15 mouse cellular contexts compared by ENCODE assay signal in the genomic region with DNA sequence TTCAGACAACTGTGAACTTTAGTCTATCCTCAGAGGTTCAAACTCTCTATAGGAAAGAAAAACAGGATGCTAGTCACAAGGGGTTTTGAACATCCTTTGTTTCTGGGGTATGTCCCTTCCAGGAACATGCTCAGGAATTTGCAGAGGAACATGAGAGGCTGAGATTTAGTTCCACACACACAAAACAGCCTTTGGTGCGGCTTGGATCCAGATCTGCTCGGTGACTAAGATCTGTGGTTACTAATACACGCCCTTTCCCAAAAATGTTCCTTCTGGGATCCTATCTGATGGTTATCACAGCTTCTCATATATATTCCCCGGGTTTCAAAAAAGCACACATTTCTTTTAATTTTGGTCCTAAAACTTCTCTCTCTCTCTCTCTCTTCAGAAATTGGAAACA. TPM values are rescaled to one million over a fixed set of nuclear protein-coding genes. Genes with fewer than 3 reads are reported as not detected.
DNase-seq lines count a peak whose midpoint lies in the region; ATAC-seq and TF ChIP-seq lines count a peak whose summit lies in the region.
"Had no signal": no experiment of that assay in that cellular context is flagged by ENCODE, and none has a peak within 500 bp of the region (broad histone marks: within the 10 kb centered on the region; RNA-seq: fewer than 3 reads in every experiment).

No protein-coding gene starts in this region.

- no peak overlapping the region for H3K9ac ChIP-seq in lung, embryonic 14.5 days
- no peak overlapping the region for H3K9ac ChIP-seq in stomach, embryonic 14.5 days (replicated peaks; ENCODE audit: low read depth, low read length)
- H3K9ac ChIP-seq: embryonic facial prominence, embryonic 12.5 days had no signal

- H3K4me2 ChIP-seq in lung, embryonic 14.5 days: no peak overlapping the region
- H3K4me2 ChIP-seq in stomach, embryonic 14.5 days (replicated peaks; ENCODE audit: low read depth, low read length): no peak overlapping the region
- H3K4me2 ChIP-seq: embryonic facial prominence, embryonic 12.5 days had no signal

- no peaks in the 10 kb centered on the region for H3K9me3 ChIP-seq in lung, embryonic 14.5 days (ENCODE audit: low read depth, low read length)
- H3K9me3 ChIP-seq in stomach, embryonic 14.5 days (ENCODE audit: control insufficient read depth, low read depth, low read length): no peaks in the 10 kb centered on the region
- H3K9me3 ChIP-seq: embryonic facial prominence, embryonic 12.5 days had no signal

- peaks cover 33% of the 10 kb centered on the region for H3K4me1 ChIP-seq in lung, embryonic 14.5 days (ENCODE audit: insufficient read depth)
- peaks cover 16% of the 10 kb centered on the region for H3K4me1 ChIP-seq in stomach, embryonic 14.5 days (ENCODE audit: control insufficient read depth, insufficient read depth, low read length)

- no peak for TF ChIP-seq CTCF in lung, embryonic 14.5 days (IDR thresholded peaks at IDR 0.05; ENCODE audit: low read depth)

- no peaks in the 10 kb centered on the region for H3K36me3 ChIP-seq in lung, embryonic 14.5 days (ENCODE audit: insufficient read depth)
- H3K36me3 ChIP-seq in stomach, embryonic 14.5 days (ENCODE audit: control insufficient read depth, insufficient read depth, low read length): no peaks in the 10 kb centered on the region
- H3K36me3 ChIP-seq: embryonic facial prominence, embryonic 12.5 days had no signal

- WGBS in lung, embryonic 14.5 days: 37% methylated on average over 4 of the region's 4 CpGs
- 36% methylated on average over 4 of the region's 4 CpGs for WGBS in stomach, embryonic 14.5 days

- ATAC-seq in lung, embryonic 14.5 days (ENCODE audit: insufficient read depth): peak; percentile 62
- ATAC-seq in stomach, embryonic 14.5 days (ENCODE audit: insufficient number of reproducible peaks, insufficient read depth, low FRiP score, low read depth): no peak

- H3K27ac ChIP-seq in lung, embryonic 14.5 days (ENCODE audit: low read depth): peak overlapping the region; percentile 94
- H3K27ac ChIP-seq in stomach, embryonic 14.5 days (ENCODE audit: low read length): peak overlapping the region; percentile 81
- H3K27ac ChIP-seq: embryonic facial prominence, embryonic 12.5 days had no signal

- H3K27me3 ChIP-seq in lung, embryonic 14.5 days (ENCODE audit: insufficient read depth, low read length): no peaks in the 10 kb centered on the region
- H3K27me3 ChIP-seq in stomach, embryonic 14.5 days (ENCODE audit: control insufficient read depth, insufficient read depth, low read length): no peaks in the 10 kb centered on the region
- H3K27me3 ChIP-seq: embryonic facial prominence, embryonic 12.5 days had no signal

- no peak overlapping the region for H3K4me3 ChIP-seq in lung, embryonic 14.5 days (ENCODE audit: low read depth, low read length)
- H3K4me3 ChIP-seq in stomach, embryonic 14.5 days (ENCODE audit: low read depth, low read length): no peak overlapping the region
- H3K4me3 ChIP-seq: embryonic facial prominence, embryonic 12.5 days had no signal

- peak; percentile 25 for DNase-seq in gastrocnemius, adult 18-20 months (ENCODE audit: low spot score)
- DNase-seq in gastrocnemius, postnatal 10 days: no peak
- DNase-seq in lung, embryonic 14.5 days: peak; percentile 74
- DNase-seq in lung, adult 18-20 months: no peak
- DNase-seq in heart, adult 8-10 months (ENCODE audit: low spot score): peak; percentile 57
- DNase-seq in cerebellum, postnatal 36 days: no peak
- no peak for DNase-seq in frontal cortex, postnatal 10 days (ENCODE audit: low spot score in 2 of 2)
- DNase-seq: cerebellum, adult 9-10 months; layer of hippocampus, postnatal 36 days; right cerebral cortex, postnatal 4 days had no signal

RNA-seq across cellular contexts. Expression of gene Mgp, which starts 22.2 kb away (rescaled TPM):
- 10 to 100 TPM; 51.3 to 68.0 TPM for total RNA-seq in gastrocnemius, adult 18-20 months (2021)
- total RNA-seq in gastrocnemius, postnatal 10 days (2021): 100 to 1,000 TPM; 112 to 171 TPM
- polyA plus RNA-seq in lung, embryonic 14.5 days (2014; fragmentation: Nextera tagmentation; extraction: Ambion mirVana): 768 and 894 TPM in 2 replicates
- total RNA-seq in heart, adult 8-10 months (2022): 100 to 1,000 TPM; 260 to 429 (median 309) TPM
- 229 and 247 TPM in 2 replicates for polyA plus RNA-seq in stomach, embryonic 14.5 days (2014; fragmentation: Nextera tagmentation; extraction: Ambion mirVana)
- total RNA-seq: ES-E14; megakaryocyte-erythroid progenitor cell, adult 5-6 weeks had no signal

RNA-seq across cellular contexts. Expression of gene Erp27, which starts 24.2 kb away (rescaled TPM):
- not detected for total RNA-seq in gastrocnemius, adult 18-20 months (2021)
- under 1 TPM; 0.21 to 0.29 TPM for total RNA-seq in gastrocnemius, postnatal 10 days (2021)
- 1.1 TPM in 2 replicates for polyA plus RNA-seq in lung, embryonic 14.5 days (2014; fragmentation: Nextera tagmentation; extraction: Ambion mirVana)
- under 1 TPM in 2 of 4 experiments, not detected in 2; 0.44 to 0.57 TPM for total RNA-seq in heart, adult 8-10 months (2022)
- polyA plus RNA-seq in stomach, embryonic 14.5 days (2014; fragmentation: Nextera tagmentation; extraction: Ambion mirVana): 0.48 and 3.7 TPM in 2 replicates
- total RNA-seq: ES-E14 had no signal

RNA-seq across cellular contexts. Expression of gene Pde6h, which starts 25.8 kb away (rescaled TPM):
- total RNA-seq in gastrocnemius, adult 18-20 months (2021): not detected
- total RNA-seq in gastrocnemius, postnatal 10 days (2021): not detected
- polyA plus RNA-seq in lung, embryonic 14.5 days (2014; fragmentation: Nextera tagmentation; extraction: Ambion mirVana): not detected in 2 replicates
- total RNA-seq in heart, adult 8-10 months (2022): under 1 TPM in 1 of 4 experiments, not detected in 3; 0.81 TPM
- 0.09 and 0.11 TPM in 2 replicates for polyA plus RNA-seq in stomach, embryonic 14.5 days (2014; fragmentation: Nextera tagmentation; extraction: Ambion mirVana)
- polyA plus RNA-seq: embryonic facial prominence, embryonic 12.5 days; hindbrain, embryonic 11.5 days had no signal

RNA-seq across cellular contexts. Expression of gene Art4, which starts 40.3 kb away (rescaled TPM):
- not detected for total RNA-seq in gastrocnemius, adult 18-20 months (2021)
- total RNA-seq in gastrocnemius, postnatal 10 days (2021): under 1 TPM; 0.72 to 0.75 TPM
- 3.3 and 3.6 TPM in 2 replicates for polyA plus RNA-seq in lung, embryonic 14.5 days (2014; fragmentation: Nextera tagmentation; extraction: Ambion mirVana)
- total RNA-seq in heart, adult 8-10 months (2022): 10 to 100 TPM; 17.9 to 24.4 (median 22.7) TPM
- 4.4 and 5.5 TPM in 2 replicates for polyA plus RNA-seq in stomach, embryonic 14.5 days (2014; fragmentation: Nextera tagmentation; extraction: Ambion mirVana)
- total RNA-seq: ES-E14; layer of hippocampus, postnatal 36 days had no signal

RNA-seq across cellular contexts. Expression of gene Arhgdib, which starts 43.9 kb away (rescaled TPM):
- total RNA-seq in gastrocnemius, adult 18-20 months (2021): 10 to 100 TPM in 1 of 2 experiments, 1 to 10 TPM in 1; 5.8 to 10.9 TPM
- total RNA-seq in gastrocnemius, postnatal 10 days (2021): 10 to 100 TPM; 17.9 to 23.9 TPM
- 71.9 and 72.6 TPM in 2 replicates for polyA plus RNA-seq in lung, embryonic 14.5 days (2014; fragmentation: Nextera tagmentation; extraction: Ambion mirVana)
- 10 to 100 TPM; 19.6 to 27.6 (median 22.0) TPM for total RNA-seq in heart, adult 8-10 months (2022)
- 53.3 and 58.0 TPM in 2 replicates for polyA plus RNA-seq in stomach, embryonic 14.5 days (2014; fragmentation: Nextera tagmentation; extraction: Ambion mirVana)

Comparison
In these comparisons a context has a peak if more than half of its experiments do, and no peak if none do; other contexts are left out.
1. DNase-seq: peak in gastrocnemius, adult 18-20 months (single experiment), lung, embryonic 14.5 days (single experiment) and heart, adult 8-10 months (single experiment); none in gastrocnemius, postnatal 10 days (single experiment), lung, adult 18-20 months (0 of 2), cerebellum, postnatal 36 days (0 of 2) and frontal cortex, postnatal 10 days (0 of 2).